Mouse (Mus musculus) lung, adult 2 months (tissue): ENCODE measurements at regions not wholly inside any gene's neighbourhood (a gene's known extent, or its start where the extent isn't known, plus 50 kb on each side); places are given as distances from the start of the nearest gene placed in this dataset.

Experiments
- CTCF ChIP-seq: fragments of 200-500 bp; IDR thresholded peaks from 2 replicates; pipeline ENCODE4 v1.5.1; 2011; ENCODE audit warnings: mild to moderate bottlenecking, low read length, control low read depth; ENCODE audit not compliant: insufficient read depth
- POLR2A ChIP-seq: fragments of 200-500 bp; IDR thresholded peaks from 2 replicates; pipeline ENCODE4 v1.6.1; 2011; ENCODE audit warnings: low read depth, mild to moderate bottlenecking, control low read depth, low read length, borderline replicate concordance; ENCODE audit errors: extremely low read depth

DNA sequence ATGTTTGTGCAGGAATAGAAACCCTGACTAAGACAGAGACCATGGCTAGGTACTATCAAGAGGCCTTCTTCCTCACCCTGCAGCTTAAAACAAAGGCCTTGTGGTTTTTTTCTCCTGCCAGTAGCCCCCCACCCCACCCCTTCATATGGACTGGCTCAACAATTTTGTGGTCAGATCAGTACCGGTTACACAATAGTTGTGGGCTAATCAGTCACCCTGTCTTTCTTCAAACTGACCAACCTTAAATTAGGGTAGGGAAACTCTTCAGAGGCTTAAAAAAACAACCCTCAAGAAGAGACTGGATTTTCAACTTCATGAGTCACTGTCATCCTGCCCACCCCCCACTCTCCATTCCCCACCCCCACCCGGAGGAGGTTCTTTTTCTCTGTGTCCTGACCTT lies 58.6 kb upstream of the Usp27x start:
- TF ChIP-seq CTCF = no peak
- TF ChIP-seq POLR2A = no peak
